Mouse (Mus musculus) forebrain, postnatal 0 days (tissue): ENCODE results near the gene Zdhhc7. TPM values are rescaled to one million over a fixed set of nuclear protein-coding genes. Genes with fewer than 3 reads are reported as not detected.

Experiments used
- ATAC-seq: fragments of 200-750 bp; cut with Nextera tagmentation; 2 replicates; pipeline ENCODE4 v1.8.0; 2017; ENCODE audit warnings: mild to moderate bottlenecking, moderate library complexity
- DNase-seq: peaks from one replicate; pipeline ENCODE4 v3.0.0-alpha.2; 2015
- H3K27ac ChIP-seq: fragments of 300-500 bp; sonication (generic); 2 replicates; pipeline ENCODE4 v1.5.1; 2014; ENCODE audit warnings: low read depth, mild to moderate bottlenecking, antibody characterized with exemption, low read length, moderate library complexity, mixed read lengths
- H3K27me3 ChIP-seq: fragments of 300-500 bp; sonication (generic); 2 replicates; pipeline ENCODE4 v1.6.1; 2014; ENCODE audit warnings: mild to moderate bottlenecking, low read length, mixed read lengths; ENCODE audit not compliant: insufficient read depth
- H3K36me3 ChIP-seq: fragments of 300-500 bp; sonication (generic); 2 replicates; pipeline ENCODE4 v1.6.1; 2014; ENCODE audit warnings: mild to moderate bottlenecking, moderate library complexity; ENCODE audit not compliant: insufficient read depth
- H3K4me1 ChIP-seq: fragments of 300-500 bp; sonication (generic); 2 replicates; pipeline ENCODE4 v1.6.1; 2014; ENCODE audit warnings: antibody characterized with exemption; ENCODE audit not compliant: insufficient read depth
- H3K4me2 ChIP-seq: fragments of 300-500 bp; sonication (generic); 2 replicates; pipeline ENCODE4 v1.6.1; 2014; ENCODE audit warnings: low read depth, mild to moderate bottlenecking, moderate library complexity
- H3K4me3 ChIP-seq: fragments of 300-500 bp; sonication (generic); 2 replicates; pipeline ENCODE4 v1.5.1; 2014; ENCODE audit warnings: low read depth, low read length, mixed read lengths
- H3K9ac ChIP-seq: fragments of 300-500 bp; sonication (generic); 2 replicates; pipeline ENCODE4 v1.6.1; 2014; ENCODE audit warnings: mild to moderate bottlenecking
- H3K9me3 ChIP-seq: fragments of 300-500 bp; sonication (generic); 2 replicates; pipeline ENCODE4 v1.6.1; 2016; ENCODE audit warnings: low read length
- CTCF ChIP-seq: sonication (generic); IDR thresholded peaks from 2 replicates; pipeline ENCODE4 v1.5.1; 2016; ENCODE audit warnings: antibody characterized with exemption, control low read depth, low read depth
- WGBS: fragments of 180-500 bp; shearing (Covaris S2); extraction: QIAGEN DNeasy Blood & Tissue Kit; methylation state at CpG from one replicate; pipeline ENCODE4 v1.1.7; 2014; 5-methylcytosine and 5-hydroxymethylcytosine counted together
- polyA plus RNA-seq: library from polyadenylated mRNA; unstranded; fragments of >200 nt; fragmentation: Nextera tagmentation; extraction: Ambion mirVana; gene quantifications from 2 replicates; pipeline ENCODE4 v1.2.1, GENCODE M21; 2015
- total RNA-seq: library from RNA; depleted of rRNA; stranded (reverse); fragments of >200 nt; gene quantifications from 2 replicates; pipeline ENCODE4 v1.2.3, GENCODE M21; 2014

Zdhhc7 gene
- total and polyA plus RNA-seq, 2 experiments from 2014 or later, result 25.3 to 37.6 TPM

- peak; percentile 82 for DNase-seq
- Histone ChIP-seq H3K4me2 (no peak overlapping the region), H3K27ac (peak overlapping the region; percentile 36; the same call in 1 of the 2 replicates), H3K4me1 (no peaks in the 10 kb centered on the region), H3K27me3 (no peaks in the 10 kb centered on the region), H3K36me3 (no peaks in the 10 kb centered on the region), H3K4me3 (no peak overlapping the region), H3K9ac (no peak overlapping the region), H3K9me3 (no peaks in the 10 kb centered on the region)
- ATAC-seq, result peak; percentile 93
- 54% methylated on average over 14 of the region's 14 CpGs for WGBS
- TF ChIP-seq CTCF, result no peak
These were observed 54.8 kb downstream of the Zdhhc7 start for GRCm38 (mm10) chr8:120046258-120047020.

DNA sequence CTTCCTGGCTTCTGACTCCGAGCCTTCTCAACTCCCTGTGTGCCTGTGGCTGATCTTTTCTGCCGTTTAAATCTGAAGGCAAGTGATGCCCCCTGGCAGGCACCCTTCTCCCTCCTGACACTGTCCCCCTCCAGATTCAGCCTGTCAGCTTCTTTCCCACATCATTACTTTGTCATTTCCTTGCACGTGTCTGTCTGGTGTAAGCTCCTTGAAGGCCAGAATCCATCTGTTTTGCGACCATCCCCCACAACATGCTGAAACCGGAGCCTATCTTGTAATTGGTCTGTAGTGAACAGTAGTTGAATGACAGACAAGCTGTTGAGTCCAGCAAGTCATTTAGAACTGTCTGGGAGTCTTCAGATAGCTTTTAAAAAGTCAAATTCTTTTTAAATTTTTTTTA, 55.8 kb downstream of the Zdhhc7 start:
- WGBS, result 54% methylated on average over 5 of the region's 5 CpGs
- DNase-seq, result peak; percentile 10

GRCm38 (mm10) chr8:120044907-120045306, 56.4 kb downstream of the Zdhhc7 start:
- Histone ChIP-seq H3K36me3 (no peaks in the 10 kb centered on the region), H3K9me3 (no peaks in the 10 kb centered on the region), H3K4me1 (no peaks in the 10 kb centered on the region), H3K27ac (no peak overlapping the region), H3K9ac (no peak overlapping the region), H3K4me3 (no peak overlapping the region), H3K27me3 (no peaks in the 10 kb centered on the region), H3K4me2 (no peak overlapping the region)
- WGBS, result 86% methylated on average over 8 of the region's 8 CpGs
- no peak for TF ChIP-seq CTCF
- no peak for ATAC-seq
- no peak for DNase-seq

More for the DNA sequence above, 55.8 kb downstream of the Zdhhc7 start:
- Histone ChIP-seq H3K4me2 (no peak overlapping the region), H3K9ac (no peak overlapping the region), H3K36me3 (no peaks in the 10 kb centered on the region), H3K4me1 (no peaks in the 10 kb centered on the region), H3K4me3 (no peak overlapping the region), H3K9me3 (no peaks in the 10 kb centered on the region), H3K27me3 (no peaks in the 10 kb centered on the region), H3K27ac (no peak overlapping the region)
- no peak for TF ChIP-seq CTCF
- peak; percentile 19; the same call in 1 of the 2 replicates for ATAC-seq

- no peaks in the 10 kb centered on the region for H3K9me3 ChIP-seq
- ATAC-seq (no peak), DNase-seq (no peak)
- H3K27ac ChIP-seq, result no peak overlapping the region
- H3K36me3 ChIP-seq, result no peaks in the 10 kb centered on the region
- H3K27me3 ChIP-seq, result no peaks in the 10 kb centered on the region
- 77% methylated on average over 10 of the region's 10 CpGs for WGBS
- no peaks in the 10 kb centered on the region for H3K4me1 ChIP-seq
- TF ChIP-seq CTCF, result no peak
- no peak overlapping the region for H3K9ac ChIP-seq
- no peak overlapping the region for H3K4me3 ChIP-seq
- no peak overlapping the region for H3K4me2 ChIP-seq
These were observed 58.6 kb downstream of the Zdhhc7 start for GRCm38 (mm10) chr8:120042542-120043312.

GRCm38 (mm10) chr8:120040861-120041260, 60.4 kb downstream of the Zdhhc7 start:
- DNase-seq, result no peak
- Histone ChIP-seq H3K4me2 (no peak overlapping the region), H3K4me3 (no peak overlapping the region), H3K4me1 (no peaks in the 10 kb centered on the region), H3K27me3 (no peaks in the 10 kb centered on the region), H3K9me3 (no peaks in the 10 kb centered on the region), H3K9ac (no peak overlapping the region), H3K27ac (no peak overlapping the region), H3K36me3 (no peaks in the 10 kb centered on the region)
- ATAC-seq, result no peak
- 90% methylated on average over 1 of the region's 1 CpGs for WGBS
- TF ChIP-seq CTCF, result no peak

DNA sequence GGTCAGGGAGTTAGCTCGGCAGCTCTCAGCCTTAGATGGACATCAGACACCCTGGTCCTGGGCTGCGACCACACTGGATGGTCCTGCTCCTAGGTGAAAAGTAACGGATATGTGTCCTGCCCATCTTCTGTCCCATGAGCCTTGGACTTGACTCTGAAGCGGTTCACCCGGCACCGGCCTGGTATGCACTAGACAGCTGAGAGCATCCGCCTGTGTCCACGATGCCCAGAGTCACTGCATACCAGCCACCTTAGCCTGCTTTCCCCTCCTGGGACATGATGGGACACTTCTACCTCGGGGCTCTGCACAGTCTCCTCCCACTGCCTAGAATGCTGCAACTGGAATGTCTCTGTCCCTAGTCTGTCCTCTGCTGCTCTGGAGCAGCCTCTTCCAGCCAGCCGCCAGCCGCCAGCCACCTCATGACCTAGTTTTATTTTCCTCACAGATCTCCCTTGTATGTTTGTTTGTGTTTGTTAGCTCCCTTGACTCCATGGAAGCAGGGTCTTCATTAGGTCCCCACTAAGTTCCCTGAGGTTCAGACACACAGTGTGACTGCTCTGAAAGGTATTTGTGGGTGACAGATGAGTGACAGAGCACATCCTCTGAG, 61.9 kb downstream of the Zdhhc7 start:
- Histone ChIP-seq H3K4me2 (no peak overlapping the region), H3K9me3 (no peaks in the 10 kb centered on the region), H3K36me3 (no peaks in the 10 kb centered on the region), H3K4me1 (no peaks in the 10 kb centered on the region), H3K27ac (no peak overlapping the region), H3K4me3 (no peak overlapping the region), H3K9ac (no peak overlapping the region), H3K27me3 (no peaks in the 10 kb centered on the region)
- DNase-seq (no peak), ATAC-seq (no peak)
- TF ChIP-seq CTCF, result no peak
- 87% methylated on average over 11 of the region's 11 CpGs for WGBS

- Histone ChIP-seq H3K4me3 (no peak overlapping the region), H3K4me2 (no peak overlapping the region), H3K27ac (no peak overlapping the region), H3K4me1 (no peaks in the 10 kb centered on the region), H3K36me3 (no peaks in the 10 kb centered on the region), H3K9me3 (no peaks in the 10 kb centered on the region), H3K27me3 (no peaks in the 10 kb centered on the region), H3K9ac (no peak overlapping the region)
- no peak for DNase-seq
- TF ChIP-seq CTCF, result no peak
- no peak for ATAC-seq
- WGBS, result 90% methylated on average over 12 of the region's 12 CpGs
These were observed 62.5 kb downstream of the Zdhhc7 start for GRCm38 (mm10) chr8:120038741-120039140.
